Mouse (Mus musculus) ovary, adult 2 months (tissue): ENCODE results near the gene Mdfic. TPM values are rescaled to one million over a fixed set of nuclear protein-coding genes. Genes with fewer than 3 reads are reported as not detected.

Experiments
- polyA plus RNA-seq: library from polyadenylated mRNA; depleted of rRNA; stranded (reverse); fragments of >200 nt; gene quantifications from 2 replicates; pipeline ENCODE4 v1.2.3, GENCODE M21; 2012; rRNA removed

The Mdfic gene
- 31.0 and 39.8 TPM in 2 replicates for polyA plus RNA-seq

GRCm38 (mm10) chr6:15720461-15720817 is at the start of gene Mdfic:
TSS of gene Mdfic (plus strand) at chr6:15720661.

